Mouse (Mus musculus) 3134 (cell line): ENCODE results near the gene Zfp770.
"Not testable (repeated sequence)": the region's sequence is repeated elsewhere in the genome, so short reads cannot be mapped to it uniquely, and the experiment has no call there.

Experiments used
- DNase-seq: peaks from one replicate; pipeline ENCODE4 v3.0.0-alpha.2; 2011; ENCODE audit warnings: low spot score; ENCODE audit not compliant: insufficient read length; ENCODE audit errors: extremely low read depth

Zfp770 gene

DNA sequence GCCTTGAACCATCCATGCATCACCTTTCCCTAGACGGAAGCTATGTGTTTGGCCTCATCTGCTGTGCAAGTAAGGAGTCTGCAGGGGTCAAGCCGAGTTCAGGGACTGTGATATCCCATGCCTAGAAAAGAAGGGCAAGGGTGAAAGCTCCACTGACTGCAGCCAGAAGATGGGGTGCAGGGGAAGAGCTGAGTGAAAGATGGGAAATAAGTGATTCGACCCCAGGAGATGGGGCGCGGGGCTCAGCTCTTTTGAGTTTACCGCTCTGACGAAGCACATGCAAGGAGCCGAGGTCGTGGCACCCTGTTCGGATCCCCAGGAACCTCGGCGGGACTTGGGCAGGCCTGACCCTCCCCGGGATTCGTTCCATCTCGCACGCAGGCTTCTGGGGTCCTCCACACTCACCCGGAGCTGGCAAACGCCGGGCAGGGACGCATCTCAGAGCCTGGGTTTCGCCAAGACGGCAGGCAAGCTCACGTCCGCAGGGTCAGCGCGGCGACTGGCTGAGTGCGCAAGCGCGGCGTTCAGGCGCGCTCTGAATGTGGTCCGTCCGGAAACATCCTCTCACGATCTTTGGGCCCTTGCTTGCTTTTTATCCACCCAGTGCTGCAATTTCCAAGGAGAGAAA, at the start of gene Zfp770:
Gene Zfp770, minus strand, starts transcription at position 538 of the 628 bp plus-strand sequence.
- DNase-seq: peak; percentile 91

- DNase-seq: no peak
These were observed 48.2 kb upstream of the Zfp770 start for GRCm38 (mm10) chr2:114249440-114249839.

GRCm38 (mm10) chr2:114237639-114238038, 36.4 kb upstream of the Zfp770 start:
- no peak for DNase-seq

DNA sequence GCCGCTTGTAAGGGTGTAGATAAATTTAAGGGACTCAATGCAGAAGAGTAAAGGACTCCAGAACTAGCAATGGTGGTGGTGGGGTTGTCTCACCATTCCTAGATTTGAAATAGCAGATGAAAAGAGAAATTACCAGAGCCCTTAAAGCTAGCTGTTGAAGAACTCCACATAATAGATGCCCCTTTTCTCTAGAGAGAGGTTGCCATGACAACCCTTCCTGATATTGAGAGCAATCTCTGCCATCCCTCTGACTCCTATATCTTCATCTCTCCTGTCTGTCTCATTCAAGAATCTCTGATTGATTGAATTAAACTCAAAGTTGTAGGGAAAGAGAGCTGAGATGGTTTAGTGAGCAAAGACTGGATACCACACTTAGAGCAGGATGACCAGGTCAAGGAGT, 35.3 kb upstream of the Zfp770 start:
- DNase-seq: no peak

DNA sequence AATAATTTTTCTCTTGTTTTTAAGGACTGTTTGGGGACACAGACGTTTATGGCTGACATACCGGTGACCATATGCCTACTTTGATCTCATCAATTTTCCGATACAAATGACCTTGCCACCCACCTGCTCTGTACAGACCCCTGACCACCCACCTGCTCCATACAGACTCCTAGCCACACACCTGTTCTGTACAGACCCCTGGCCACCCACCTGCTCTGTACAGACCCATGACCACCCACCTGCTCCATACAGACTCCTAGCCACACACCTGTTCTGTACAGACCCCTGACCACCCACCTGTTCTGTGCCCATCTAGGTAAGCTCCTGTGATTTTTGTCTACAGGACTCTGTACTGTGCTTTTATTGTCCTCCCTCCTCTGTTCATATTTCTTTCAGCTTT, 34.3 kb upstream of the Zfp770 start:
- no peak for DNase-seq

DNA sequence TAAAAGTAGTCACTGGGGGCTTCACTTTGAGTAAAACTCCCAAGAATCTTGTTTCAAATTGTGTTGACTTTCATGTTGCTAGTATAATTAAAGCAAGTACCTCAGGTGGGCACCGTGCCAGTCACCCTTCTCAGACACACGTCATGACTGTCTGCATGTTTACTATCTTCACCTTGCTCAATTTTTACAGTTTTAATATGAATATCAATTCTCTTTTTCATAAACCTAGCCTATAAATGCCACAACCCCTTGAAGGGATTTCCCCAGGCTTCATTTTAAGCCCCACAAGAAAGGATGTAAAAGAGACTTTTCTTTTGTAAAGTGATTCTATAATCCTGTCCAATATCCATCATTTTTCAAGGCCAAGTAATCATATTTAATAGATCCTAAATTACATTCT, 30.0 kb upstream of the Zfp770 start:
- no peak for DNase-seq

- DNase-seq: no peak
These were observed 27.4 kb upstream of the Zfp770 start for GRCm38 (mm10) chr2:114228672-114229071.

GRCm38 (mm10) chr2:114205036-114205435, 3.8 kb upstream of the Zfp770 start:
- no peak for DNase-seq

DNA sequence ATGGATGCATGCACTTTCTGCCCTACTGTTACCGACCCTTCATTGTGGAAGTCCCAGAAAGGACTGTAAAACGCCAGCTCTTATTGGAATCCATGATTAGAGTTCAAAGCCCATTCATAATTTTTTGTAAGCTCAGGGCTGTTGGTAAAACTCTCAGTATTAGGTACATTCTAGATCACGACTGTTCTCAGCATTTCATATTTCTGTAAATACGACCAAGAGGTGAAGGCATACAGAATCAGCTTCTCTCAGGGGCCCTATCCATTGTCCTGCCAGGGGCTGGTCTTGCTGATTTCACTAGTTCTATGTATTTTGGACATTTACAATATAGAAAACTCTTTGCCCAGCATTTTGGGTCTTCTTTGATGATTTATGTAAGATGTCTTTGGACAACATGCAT, 305 bp upstream of the Zfp770 start:
- DNase-seq: no peak

GRCm38 (mm10) chr2:114196421-114196820, 4.8 kb downstream of the Zfp770 start:
- no peak for DNase-seq

GRCm38 (mm10) chr2:114186924-114187323, 14.3 kb downstream of the Zfp770 start, which contains the start of gene Aqr:
Gene Aqr (minus strand): TSS chr2:114187024.
- DNase-seq: not testable (repeated sequence)

DNA sequence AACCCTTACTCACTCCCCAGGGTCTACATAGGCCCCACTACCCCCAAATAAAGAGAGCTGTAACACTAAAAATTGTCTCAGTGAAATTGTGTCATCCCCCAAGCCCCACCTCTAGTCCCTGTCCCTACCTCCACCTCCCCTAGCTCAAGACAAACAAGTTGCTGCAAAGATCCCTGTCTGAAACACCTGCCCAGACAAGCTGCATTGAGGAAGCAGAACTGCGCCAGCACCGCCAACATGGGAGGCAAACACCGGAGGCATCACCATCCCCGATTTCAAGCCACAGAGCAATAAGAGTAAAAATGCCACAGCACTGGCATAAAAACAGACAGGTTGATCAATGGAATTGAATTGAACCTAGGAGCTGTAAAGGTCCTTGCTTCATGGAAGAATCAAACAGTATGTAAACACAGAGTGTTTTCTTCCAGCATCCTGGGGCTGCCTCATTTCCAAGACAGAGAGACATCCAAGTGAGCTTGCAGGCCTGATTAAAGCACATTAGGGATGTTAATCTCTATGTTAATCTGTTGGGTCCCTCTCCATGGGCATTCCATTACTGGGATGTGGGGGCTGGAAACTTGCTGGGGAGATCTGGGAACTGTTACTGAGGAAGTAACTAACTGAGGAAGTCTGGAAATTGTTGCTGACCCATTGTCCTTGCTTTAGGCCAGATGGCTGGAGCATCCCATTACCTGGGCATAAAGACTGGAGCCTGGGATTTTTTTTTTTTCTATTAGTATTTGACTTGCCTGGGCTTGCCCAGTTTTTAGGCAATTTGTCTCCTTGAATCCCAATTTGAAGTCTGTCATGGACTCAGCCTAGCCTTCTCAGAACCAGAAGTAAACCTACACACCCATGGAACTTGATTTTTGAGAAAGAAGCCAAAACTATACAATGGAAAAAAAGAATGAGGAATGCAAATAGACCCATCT, 23.2 kb downstream of the Zfp770 start:
- no peak for DNase-seq

DNA sequence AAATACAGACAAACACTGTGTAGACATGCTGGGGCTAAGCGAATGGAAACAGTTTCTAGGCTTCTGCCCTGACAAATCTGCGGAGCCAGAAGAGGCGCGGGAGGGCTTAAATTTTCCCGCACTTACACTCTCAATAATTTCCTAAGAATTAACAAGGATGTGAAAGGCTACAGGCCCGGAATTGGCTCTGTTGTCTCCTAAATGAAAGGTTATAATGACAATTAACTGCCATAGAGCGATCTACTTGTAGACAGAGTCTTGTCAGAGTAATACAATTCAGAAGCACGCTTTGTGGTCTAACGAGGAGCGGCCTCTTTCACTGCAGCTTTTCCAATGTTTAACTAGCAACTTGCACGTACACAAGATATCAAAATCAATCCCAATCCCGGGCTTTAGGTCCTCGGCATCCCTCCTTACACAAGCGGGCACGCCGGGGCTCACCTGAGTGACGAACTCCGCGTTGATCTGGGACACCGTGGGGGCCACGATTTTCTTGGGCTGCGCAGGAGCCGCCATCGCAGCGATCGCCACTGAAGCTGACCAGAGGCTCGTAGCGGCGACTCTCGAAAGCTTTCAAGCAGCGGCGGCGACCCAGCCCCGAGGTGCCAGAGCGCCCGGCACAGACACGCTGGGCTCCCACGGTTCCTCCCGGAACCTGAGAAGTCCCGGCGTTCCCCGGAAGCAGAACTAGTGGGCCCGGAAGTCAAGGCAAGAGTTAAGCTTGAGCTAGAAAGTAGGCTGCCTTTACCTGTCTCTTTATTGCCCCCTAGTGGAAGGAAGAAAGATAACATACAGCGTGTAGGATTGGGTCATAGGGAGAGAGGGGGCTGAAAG, 26.4 kb downstream of the Zfp770 start:
- peak; percentile 74 for DNase-seq

DNA sequence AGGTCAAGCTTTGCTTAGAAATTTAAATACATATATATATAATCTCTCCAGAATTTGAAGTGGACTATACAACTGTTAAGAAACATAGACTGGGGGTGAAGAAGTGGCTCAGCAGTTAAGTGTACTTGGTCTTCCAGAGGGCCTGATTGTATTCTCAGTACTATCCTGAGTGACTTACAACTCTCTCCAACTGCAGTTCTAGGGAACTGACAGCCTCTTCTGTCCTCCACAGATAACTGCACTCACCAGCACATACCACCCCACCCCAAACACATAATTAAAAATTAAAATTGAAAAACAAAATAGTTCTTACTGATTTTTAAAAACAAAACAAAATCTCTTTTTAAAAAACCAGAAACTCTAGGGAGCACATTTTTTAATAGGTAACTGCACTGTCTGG, 28.0 kb downstream of the Zfp770 start:
- no peak for DNase-seq

GRCm38 (mm10) chr2:114167837-114168236, 33.4 kb downstream of the Zfp770 start:
- DNase-seq: no peak

DNA sequence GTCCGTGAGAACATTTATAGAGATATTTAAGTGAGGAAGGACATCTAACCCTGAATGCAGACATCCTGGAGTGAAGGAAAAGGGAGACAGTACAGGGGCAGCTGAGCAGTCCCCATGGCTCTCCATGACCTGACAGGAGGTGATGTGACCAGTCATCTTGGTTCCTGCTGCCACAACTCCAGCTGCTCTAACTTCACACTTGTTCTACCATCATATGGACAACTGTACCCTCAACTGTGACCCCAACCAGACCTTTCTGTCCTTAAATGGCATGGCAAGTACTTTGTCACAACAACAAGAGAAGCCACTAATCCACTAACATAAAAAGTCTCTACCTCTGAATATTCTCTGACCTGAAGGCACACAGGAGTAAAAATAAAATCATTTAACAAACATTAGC, 39.3 kb downstream of the Zfp770 start:
- no peak for DNase-seq

GRCm38 (mm10) chr2:114157345-114157744, 43.9 kb downstream of the Zfp770 start:
- no peak for DNase-seq

DNA sequence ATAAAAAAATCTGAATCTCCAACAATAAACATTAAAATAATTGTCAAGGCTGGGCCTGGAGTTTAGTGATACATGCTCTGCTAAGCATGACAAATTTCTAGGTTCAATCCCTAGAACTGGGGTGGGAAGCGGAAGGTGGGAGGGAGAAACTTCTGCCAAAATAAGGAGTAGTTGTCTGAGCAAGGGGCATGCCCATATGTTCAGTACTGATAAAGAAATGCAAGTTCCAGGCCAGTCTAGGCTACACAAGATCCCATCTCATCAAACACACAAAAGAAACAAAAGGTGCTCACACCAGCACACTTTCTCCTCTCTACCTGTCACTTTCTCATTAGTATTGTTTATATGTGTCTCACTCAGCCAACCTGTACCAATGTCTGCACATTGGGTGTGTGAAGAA, 44.6 kb downstream of the Zfp770 start:
- DNase-seq: no peak

GRCm38 (mm10) chr2:114153247-114153646, 48.0 kb downstream of the Zfp770 start:
- no peak for DNase-seq

- DNase-seq: no peak
These were observed 54.3 kb downstream of the Zfp770 start for GRCm38 (mm10) chr2:114146864-114147458.
